Mouse (Mus musculus): ENCODE data around the gene Tbcd. TPM values are rescaled to one million over a fixed set of nuclear protein-coding genes. Genes with fewer than 3 reads are reported as not detected.

Tbcd gene
- polyA plus RNA-seq, 1 experiment, result 90.0 TPM

- Histone ChIP-seq H3K36me3 (ENCODE audit: control insufficient read depth, insufficient read depth, low read length) (no peaks in the 10 kb centered on the region), H3K27ac (ENCODE audit: control insufficient read depth, insufficient read depth, low read length) (no peak overlapping the region), H3K4me1 (replicated peaks; ENCODE audit: control insufficient read depth, insufficient read depth, low read length) (peaks cover 18% of the 10 kb centered on the region), H3K27me3 (ENCODE audit: control insufficient read depth, insufficient read depth, low read length) (no peaks in the 10 kb centered on the region), H3K4me3 (ENCODE audit: control insufficient read depth, insufficient read depth, low read length) (no peak overlapping the region)
- 95% methylated on average over 5 of the region's 5 CpGs for WGBS
- no peak for DNase-seq
- TF ChIP-seq POLR2A (IDR thresholded peaks at IDR 0.05; ENCODE audit: control insufficient read depth, extremely low read depth, insufficient read depth, low read length, poor library complexity) (no peak), CTCF (IDR thresholded peaks at IDR 0.05; ENCODE audit: borderline replicate concordance, control insufficient read depth, extremely low read depth, insufficient read depth, low read length, poor library complexity) (no peak)
Measured at GRCm38 (mm10) chr11:121543287-121543856, 91.6 kb downstream of the Tbcd start.

DNA sequence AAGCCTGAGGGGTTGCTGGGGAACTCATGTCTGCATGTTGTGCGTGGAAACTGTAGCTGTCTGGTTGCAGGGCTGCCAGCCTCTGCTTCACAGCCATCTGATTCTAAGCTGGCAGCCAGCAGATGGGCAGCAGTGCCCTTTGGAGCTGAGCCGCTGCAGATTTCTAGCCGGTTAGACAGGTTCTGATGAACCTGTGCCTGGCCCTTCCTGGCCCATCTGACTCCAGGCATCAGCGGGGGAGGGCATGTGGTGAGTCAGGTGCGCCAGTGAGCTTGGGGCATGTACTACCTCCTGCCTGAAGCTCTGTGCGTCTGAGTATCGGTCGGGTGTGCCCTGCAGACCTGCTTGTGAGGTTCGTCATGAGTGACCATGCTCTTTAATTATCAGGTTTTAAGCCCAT, 92.2 kb downstream of the Tbcd start:
- Histone ChIP-seq H3K4me1 (replicated peaks; ENCODE audit: control insufficient read depth, insufficient read depth, low read length) (peaks cover 18% of the 10 kb centered on the region), H3K27ac (ENCODE audit: control insufficient read depth, insufficient read depth, low read length) (no peak overlapping the region), H3K36me3 (ENCODE audit: control insufficient read depth, insufficient read depth, low read length) (no peaks in the 10 kb centered on the region), H3K27me3 (ENCODE audit: control insufficient read depth, insufficient read depth, low read length) (no peaks in the 10 kb centered on the region), H3K4me3 (ENCODE audit: control insufficient read depth, insufficient read depth, low read length) (no peak overlapping the region)
- WGBS, result 88% methylated on average over 9 of the region's 9 CpGs
- DNase-seq, result no peak
- TF ChIP-seq POLR2A (IDR thresholded peaks at IDR 0.05; ENCODE audit: control insufficient read depth, extremely low read depth, insufficient read depth, low read length, poor library complexity) (no peak), CTCF (IDR thresholded peaks at IDR 0.05; ENCODE audit: borderline replicate concordance, control insufficient read depth, extremely low read depth, insufficient read depth, low read length, poor library complexity) (no peak)

DNA sequence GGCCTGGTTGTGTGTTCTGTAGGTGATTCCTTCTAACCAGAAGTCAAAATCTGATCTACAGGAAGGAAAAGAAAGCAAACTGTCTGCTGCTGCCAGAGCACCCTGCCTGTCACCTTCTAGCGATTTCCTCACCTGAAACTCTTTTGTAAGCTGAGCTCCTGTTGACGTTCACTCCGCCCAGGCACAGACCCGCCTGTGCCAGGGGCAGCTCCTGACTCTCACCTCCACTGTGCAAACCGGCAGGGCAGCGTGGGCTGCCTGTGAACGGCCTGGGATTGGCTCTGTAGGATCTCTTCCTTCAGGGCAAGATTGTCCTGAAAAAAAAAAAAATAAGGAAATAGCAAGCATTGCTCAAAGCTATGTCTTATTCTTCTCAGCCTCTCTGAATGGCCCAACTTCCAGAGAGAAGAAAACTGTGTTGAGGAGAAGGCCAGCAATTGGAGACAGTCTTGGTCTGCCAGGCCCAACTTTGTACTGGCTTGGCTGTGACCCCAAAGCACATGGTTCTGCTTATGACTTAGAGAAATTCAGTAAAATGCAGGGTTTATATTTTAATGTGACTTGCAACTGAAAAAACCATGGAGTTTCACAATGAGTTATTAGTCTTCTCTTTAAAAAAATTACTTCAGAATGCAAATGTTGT, 93.1 kb downstream of the Tbcd start:
- Histone ChIP-seq H3K4me3 (ENCODE audit: control insufficient read depth, insufficient read depth, low read length) (no peak overlapping the region), H3K4me1 (replicated peaks; ENCODE audit: control insufficient read depth, insufficient read depth, low read length) (peaks cover 18% of the 10 kb centered on the region), H3K27ac (ENCODE audit: control insufficient read depth, insufficient read depth, low read length) (no peak overlapping the region; the same call in 1 of the 2 replicates), H3K27me3 (ENCODE audit: control insufficient read depth, insufficient read depth, low read length) (no peaks in the 10 kb centered on the region), H3K36me3 (ENCODE audit: control insufficient read depth, insufficient read depth, low read length) (no peaks in the 10 kb centered on the region)
- TF ChIP-seq CTCF (IDR thresholded peaks at IDR 0.05; ENCODE audit: borderline replicate concordance, control insufficient read depth, extremely low read depth, insufficient read depth, low read length, poor library complexity) (no peak), POLR2A (IDR thresholded peaks at IDR 0.05; ENCODE audit: control insufficient read depth, extremely low read depth, insufficient read depth, low read length, poor library complexity) (no peak)
- 90% methylated on average over 7 of the region's 7 CpGs for WGBS
- DNase-seq, result no peak

DNA sequence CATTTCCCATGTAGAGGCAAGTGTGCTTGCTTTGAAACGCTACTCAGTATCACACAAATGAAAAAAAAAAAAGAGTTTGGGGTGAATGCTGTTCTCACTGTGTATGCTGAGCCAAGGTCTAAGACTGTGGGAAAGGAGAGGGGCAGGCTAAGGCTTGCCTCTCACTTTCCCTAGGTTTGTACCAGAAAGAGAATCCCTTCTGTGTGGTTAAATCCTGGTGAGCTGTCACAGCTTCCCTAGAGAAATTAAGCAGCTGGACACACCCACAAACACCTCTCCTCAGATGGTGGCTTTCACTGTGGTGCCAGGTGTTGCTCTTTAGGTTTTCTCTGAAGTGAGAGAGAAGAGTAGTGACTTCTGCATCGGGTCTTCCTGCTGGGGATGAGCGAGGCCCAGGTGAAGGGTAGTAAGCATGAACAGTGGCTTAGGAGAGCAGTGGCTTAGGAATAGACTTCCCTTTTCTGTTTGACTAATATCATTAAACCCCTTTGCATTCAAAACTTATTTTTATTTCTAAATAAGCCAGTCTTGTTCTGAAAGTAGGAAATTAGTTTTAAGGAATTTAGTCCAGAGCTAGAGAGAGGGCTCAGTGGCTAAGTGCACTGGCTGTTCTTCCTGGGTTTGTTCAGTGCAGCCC, 93.8 kb downstream of the Tbcd start:
- Histone ChIP-seq H3K36me3 (ENCODE audit: control insufficient read depth, insufficient read depth, low read length) (no peaks in the 10 kb centered on the region), H3K27me3 (ENCODE audit: control insufficient read depth, insufficient read depth, low read length) (no peaks in the 10 kb centered on the region), H3K4me3 (ENCODE audit: control insufficient read depth, insufficient read depth, low read length) (no peak overlapping the region), H3K4me1 (replicated peaks; ENCODE audit: control insufficient read depth, insufficient read depth, low read length) (peaks cover 19% of the 10 kb centered on the region), H3K27ac (ENCODE audit: control insufficient read depth, insufficient read depth, low read length) (no peak overlapping the region)
- DNase-seq, result no peak
- 23% methylated on average over 3 of the region's 3 CpGs for WGBS
- TF ChIP-seq CTCF (IDR thresholded peaks at IDR 0.05; ENCODE audit: borderline replicate concordance, control insufficient read depth, extremely low read depth, insufficient read depth, low read length, poor library complexity), result no peak
- TF ChIP-seq POLR2A (IDR thresholded peaks at IDR 0.05; ENCODE audit: control insufficient read depth, extremely low read depth, insufficient read depth, low read length, poor library complexity), result no peak

- Histone ChIP-seq H3K27me3 (ENCODE audit: control insufficient read depth, insufficient read depth, low read length) (no peaks in the 10 kb centered on the region), H3K36me3 (ENCODE audit: control insufficient read depth, insufficient read depth, low read length) (no peaks in the 10 kb centered on the region), H3K4me1 (replicated peaks; ENCODE audit: control insufficient read depth, insufficient read depth, low read length) (peaks cover 29% of the 10 kb centered on the region), H3K27ac (ENCODE audit: control insufficient read depth, insufficient read depth, low read length) (no peak overlapping the region), H3K4me3 (ENCODE audit: control insufficient read depth, insufficient read depth, low read length) (no peak overlapping the region)
- TF ChIP-seq CTCF (IDR thresholded peaks at IDR 0.05; ENCODE audit: borderline replicate concordance, control insufficient read depth, extremely low read depth, insufficient read depth, low read length, poor library complexity) (no peak), POLR2A (IDR thresholded peaks at IDR 0.05; ENCODE audit: control insufficient read depth, extremely low read depth, insufficient read depth, low read length, poor library complexity) (no peak)
- WGBS, result 90% methylated on average over 5 of the region's 5 CpGs
- DNase-seq, result no peak
Measured at GRCm38 (mm10) chr11:121547234-121547633, 95.5 kb downstream of the Tbcd start.

- WGBS, result 88% methylated on average over 4 of the region's 4 CpGs
- no peak overlapping the region for H3K4me3 ChIP-seq (ENCODE audit: control insufficient read depth, insufficient read depth, low read length)
- H3K36me3 ChIP-seq (ENCODE audit: control insufficient read depth, insufficient read depth, low read length), result no peaks in the 10 kb centered on the region
- DNase-seq, result no peak
- no peak for TF ChIP-seq POLR2A (IDR thresholded peaks at IDR 0.05; ENCODE audit: control insufficient read depth, extremely low read depth, insufficient read depth, low read length, poor library complexity)
- no peak for TF ChIP-seq CTCF (IDR thresholded peaks at IDR 0.05; ENCODE audit: borderline replicate concordance, control insufficient read depth, extremely low read depth, insufficient read depth, low read length, poor library complexity)
- no peak overlapping the region for H3K27ac ChIP-seq (ENCODE audit: control insufficient read depth, insufficient read depth, low read length)
- H3K27me3 ChIP-seq (ENCODE audit: control insufficient read depth, insufficient read depth, low read length), result no peaks in the 10 kb centered on the region
- H3K4me1 ChIP-seq (replicated peaks; ENCODE audit: control insufficient read depth, insufficient read depth, low read length), result peaks cover 30% of the 10 kb centered on the region
Measured at GRCm38 (mm10) chr11:121547925-121548324, 96.2 kb downstream of the Tbcd start.

All from thymus, adult 2 months (tissue).